Mouse (Mus musculus): Measurements from ENCODE around the gene Gm20479. TPM values are rescaled to one million over a fixed set of nuclear protein-coding genes. Genes with fewer than 3 reads are reported as not detected.
A peak's percentile ranks its signal among the peaks of the same experiment; 100 is the strongest.

Gm20479 gene
- total and polyA plus RNA-seq, 3 experiments: 1.2 to 2.2 (median 1.9) TPM

DNA sequence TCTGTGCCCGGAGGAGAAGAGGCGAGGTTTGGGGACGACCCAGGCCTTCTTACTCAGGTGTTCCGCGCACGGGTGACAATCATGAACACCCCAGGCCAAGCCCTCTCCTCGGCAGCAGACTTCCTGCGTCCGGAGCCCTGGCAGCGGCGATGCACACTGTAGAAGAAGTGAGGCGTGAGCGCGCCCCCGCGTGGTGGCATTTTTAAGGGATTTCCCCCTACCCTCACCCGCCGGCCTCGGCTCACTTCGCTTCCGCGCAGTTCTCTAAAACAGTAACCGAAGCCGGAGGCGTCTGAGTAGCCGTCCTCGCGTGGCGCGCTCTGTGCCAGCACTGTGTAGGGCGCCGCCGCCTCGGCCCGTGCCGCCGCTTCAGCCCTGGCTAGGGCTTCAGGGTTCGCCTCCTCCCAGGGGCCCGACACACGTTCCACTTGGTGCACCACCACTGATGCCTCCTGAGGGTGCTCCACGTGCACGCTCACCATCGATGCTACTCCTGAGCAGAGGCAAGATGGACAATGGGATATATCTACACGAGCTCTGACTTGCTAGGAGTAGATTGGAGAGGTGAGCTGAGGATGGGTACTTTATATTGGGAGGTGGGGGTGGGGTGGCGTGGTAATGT is 27.8 kb downstream of the Gm20479 start:
- H3K79me2 ChIP-seq (replicated peaks; ENCODE audit: control insufficient read depth, extremely low read depth, insufficient read depth, poor library complexity, severe bottlenecking): no peaks in the 10 kb centered on the region
- H3K27ac ChIP-seq (ENCODE audit: insufficient read depth, low read depth): 0 out of 2 replicates have a peak overlapping the region, but pooled peaks have one; percentile 18
- no peaks in the 10 kb centered on the region for H3K36me3 ChIP-seq (replicated peaks in 1 of 2; ENCODE audit: control insufficient read depth in 1 of 2, insufficient read depth in 1 of 2, low read length in 1 of 2)
- H3K4me3 ChIP-seq (replicated peaks in 1 of 3; ENCODE audit: low read depth in 2 of 3, low read length in 2 of 3, poor library complexity in 1 of 3): peak overlapping the region; percentile 16 to 45 (median 34)
- H3K9me3 ChIP-seq (replicated peaks; ENCODE audit: low read length): no peaks in the 10 kb centered on the region
- DNase-seq (ENCODE audit: extremely low read depth): peak; percentile 81
- H3K4me2 ChIP-seq (ENCODE audit: insufficient read depth, low read depth, poor library complexity, severe bottlenecking): peak overlapping the region; percentile 79
- in situ Hi-C loops (cut with MboI; ENCODE audit: low pct_ligation_motif_present, low pct_unique_long_range_greater_than_20kb, low sequenced_read_pairs) (no loop called here), dilution Hi-C loops (cut with MboI; ENCODE audit: extremely low pct_ligation_motif_present, extremely low pct_unique_long_range_greater_than_20kb, low sequenced_read_pairs) (no loop called here)
- H3K4me1 ChIP-seq (ENCODE audit: control insufficient read depth in 1 of 2, insufficient read depth in 2 of 2): peaks cover 4 to 37% of the 10 kb centered on the region in 2 experiments
- peak overlapping the region; percentile 8; the same call in 1 of the 2 replicates for H3K9ac ChIP-seq (ENCODE audit: insufficient read depth, low read depth)
- TF ChIP-seq POLR2AphosphoS2 (IDR thresholded peaks at IDR 0.05; ENCODE audit: low read depth, low read length) (no peak), MAX (IDR thresholded peaks at IDR 0.05; ENCODE audit: low read length) (peak; percentile 81), CTCF (conservative IDR thresholded peaks at IDR 0.05 in 1 of 2, IDR thresholded peaks at IDR 0.05 in 1 of 2; ENCODE audit: low read depth in 2 of 2, low read length in 2 of 2) (peak; percentile 29 to 86), MAFK (IDR thresholded peaks at IDR 0.05; ENCODE audit: insufficient replicate concordance, low read length) (no peak), SMC3 (IDR thresholded peaks at IDR 0.05; ENCODE audit: low read depth, low read length) (peak; percentile 72), RAD21 (IDR thresholded peaks at IDR 0.05; ENCODE audit: low read depth, low read length) (peak; percentile 61), MXI1 (IDR thresholded peaks at IDR 0.05; ENCODE audit: low read depth, low read length) (peak; percentile 19; the same call in 1 of the 2 replicates), E2F4 (IDR thresholded peaks at IDR 0.05; ENCODE audit: insufficient replicate concordance, low read depth, low read length) (no peak), EP300 (IDR thresholded peaks at IDR 0.05; ENCODE audit: low read length) (no peak), BHLHE40 (IDR thresholded peaks at IDR 0.05; ENCODE audit: low read depth, low read length) (peak; percentile 63), ZMIZ1 (IDR thresholded peaks at IDR 0.05; ENCODE audit: low read depth, low read length) (no peak), GABPA (IDR thresholded peaks at IDR 0.05; ENCODE audit: insufficient replicate concordance, low read depth, low read length) (no peak), TBP (conservative IDR thresholded peaks at IDR 0.05; ENCODE audit: low read depth, low read length) (0 out of 2 replicates have a peak, but pooled peaks have one; percentile 33), HCFC1 (IDR thresholded peaks at IDR 0.05; ENCODE audit: low read depth, low read length) (peak; percentile 36; the same call in 1 of the 2 replicates), SIN3A (IDR thresholded peaks at IDR 0.05; ENCODE audit: low read length) (no peak), MEF2A (IDR thresholded peaks at IDR 0.05; ENCODE audit: borderline replicate concordance, low read depth, low read length) (0 out of 2 replicates have a peak, but pooled peaks have one; percentile 16), UBTF (IDR thresholded peaks at IDR 0.05; ENCODE audit: low read depth, low read length) (peak; percentile 84; the same call in 1 of the 2 replicates), ZNF384 (IDR thresholded peaks at IDR 0.05; ENCODE audit: low read depth, low read length) (no peak), POLR2A (IDR thresholded peaks at IDR 0.05; ENCODE audit: low read depth, low read length) (peak; percentile 46; the same call in 1 of the 2 replicates), JUN (IDR thresholded peaks at IDR 0.05; ENCODE audit: insufficient read depth, low read depth, low read length) (no peak), IRF4 (IDR thresholded peaks at IDR 0.05; ENCODE audit: low read depth, low read length) (peak; percentile 68; the same call in 1 of the 2 replicates), NRF1 (IDR thresholded peaks at IDR 0.05; ENCODE audit: low read depth, low read length) (no peak), ZKSCAN1 (IDR thresholded peaks at IDR 0.05; ENCODE audit: borderline replicate concordance, low read depth, low read length) (no peak), USF1 (IDR thresholded peaks at IDR 0.05; ENCODE audit: low read depth, low read length) (no peak), NELFE (IDR thresholded peaks at IDR 0.05; ENCODE audit: low read depth, low read length) (peak; percentile 36; the same call in 1 of the 2 replicates), MYC (IDR thresholded peaks at IDR 0.05; ENCODE audit: low read depth, low read length) (0 out of 2 replicates have a peak, but pooled peaks have one; percentile 36), CHD1 (IDR thresholded peaks at IDR 0.05; ENCODE audit: low read depth, low read length) (no peak), MAZ (IDR thresholded peaks at IDR 0.05; ENCODE audit: low read depth, low read length) (no peak), PAX5 (IDR thresholded peaks at IDR 0.05; ENCODE audit: low read length) (no peak), CHD2 (IDR thresholded peaks at IDR 0.05; ENCODE audit: low read length) (no peak; the same call in 1 of the 2 replicates), ELF1 (IDR thresholded peaks at IDR 0.05; ENCODE audit: low read depth, low read length) (peak; percentile 64), TCF12 (IDR thresholded peaks at IDR 0.05; ENCODE audit: low read depth, low read length) (peak; percentile 56; the same call in 1 of the 2 replicates)
- peaks cover 27% of the 10 kb centered on the region for H3K27me3 ChIP-seq (replicated peaks)
